Mouse (Mus musculus) adrenal gland, adult 18-20 months (tissue): Measurements from ENCODE around the gene Gm10719. TPM values are rescaled to one million over a fixed set of nuclear protein-coding genes. Genes with fewer than 3 reads are reported as not detected.
A peak's percentile ranks its signal among the peaks of the same experiment; 100 is the strongest.
"Not testable (repeated sequence)": the region's sequence is repeated elsewhere in the genome, so short reads cannot be mapped to it uniquely, and the experiment has no call there.

Experiments used
- DNase-seq, 2 experiments: peaks; one replicate each; pipeline ENCODE4 v3.0.0; 2021 to 2022; ENCODE audit warnings: low spot score in 2 of 2
- long read RNA-seq, 2 experiments: library from polyadenylated mRNA; stranded (forward); transcript quantifications; one replicate each; pipeline ENCODE4 v2.0.0; 2021
- total RNA-seq, 2 experiments: library from RNA; stranded (reverse); gene quantifications; 1 replicate in 1 of 2; 2 replicates in 1 of 2; pipeline ENCODE4 v1.2.3; 2021

Gene Gm10719
- total RNA-seq, result 1 to 10 TPM in 1 of 2 experiments, not detected in 1; 2.0 TPM
- long read RNA-seq, experiment 1, result 0 reads
- long read RNA-seq, experiment 2, result 0 reads

DNA sequence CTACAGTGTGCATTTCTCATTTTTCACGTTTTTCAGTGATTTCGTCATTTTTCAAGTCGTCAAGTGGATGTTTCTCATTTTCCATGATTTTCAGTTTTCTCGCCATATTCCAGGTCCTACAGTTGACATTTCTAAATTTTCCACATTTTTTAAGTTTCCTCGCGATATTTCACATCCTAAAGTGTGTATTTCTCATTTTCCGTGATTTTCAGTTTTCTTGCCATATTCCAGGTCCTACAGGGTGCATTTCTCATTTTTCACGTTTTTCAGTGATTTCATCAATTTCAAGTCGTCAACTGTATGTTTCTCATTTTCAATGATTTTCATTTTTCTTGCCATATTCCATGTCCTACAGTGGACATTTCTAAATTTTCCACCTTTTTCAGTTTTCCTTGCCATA lies at the start of gene Gm10719:
Gene Gm10719 (plus strand): TSS at position 301 of the 400 bp plus-strand sequence.
- not testable (repeated sequence) for DNase-seq

DNA sequence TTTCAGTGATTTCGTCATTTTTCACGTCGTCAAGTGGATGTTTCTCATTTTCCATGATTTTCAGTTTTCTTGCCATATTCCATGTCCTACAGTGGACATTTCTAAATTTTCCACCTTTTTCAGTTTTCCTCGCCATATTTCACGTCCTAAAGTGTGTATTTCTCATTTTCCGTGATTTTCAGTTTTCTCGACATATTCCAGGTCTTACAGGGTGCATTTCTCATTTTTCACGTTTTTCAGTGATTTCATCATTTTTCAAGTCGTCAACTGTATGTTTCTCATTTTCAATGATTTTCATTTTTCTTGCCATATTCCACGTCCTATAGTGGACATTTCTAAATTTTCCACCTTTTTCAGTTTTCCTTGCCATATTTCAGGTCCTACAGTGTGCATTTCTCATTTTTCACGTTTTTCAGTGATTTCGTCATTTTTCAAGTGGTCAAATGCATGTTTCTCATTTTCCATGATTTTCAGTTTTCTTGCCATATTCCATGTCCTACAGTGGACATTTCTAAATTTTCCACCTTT lies 16.7 kb upstream of the Gm10719 start, which contains the start of gene Gm10722:
Gene Gm10722 (plus strand): TSS at position 478 of the 528 bp plus-strand sequence.
- peak in 1 of 2 experiments; percentile 7 for DNase-seq

DNA sequence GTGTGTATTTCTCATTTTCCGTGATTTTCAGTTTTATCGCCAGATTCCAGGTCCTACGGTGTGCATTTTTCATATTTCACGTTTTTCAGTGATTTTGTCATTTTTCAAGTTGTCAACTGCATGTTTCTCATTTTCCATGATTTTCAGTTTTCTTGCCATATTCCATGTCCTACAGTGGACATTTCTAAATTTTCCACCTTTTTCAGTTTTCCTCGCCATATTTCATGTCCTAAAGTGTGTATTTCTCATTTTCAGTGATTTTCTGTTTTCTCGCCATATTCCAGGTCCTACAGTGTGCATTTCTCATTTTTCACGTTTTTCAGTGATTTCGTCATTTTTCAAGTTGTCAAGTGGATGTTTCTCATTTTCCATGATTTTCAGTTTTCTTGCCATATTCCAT lies 16.2 kb upstream of the Gm10719 start:
- peak in 1 of 2 experiments; percentile 6 for DNase-seq

DNA sequence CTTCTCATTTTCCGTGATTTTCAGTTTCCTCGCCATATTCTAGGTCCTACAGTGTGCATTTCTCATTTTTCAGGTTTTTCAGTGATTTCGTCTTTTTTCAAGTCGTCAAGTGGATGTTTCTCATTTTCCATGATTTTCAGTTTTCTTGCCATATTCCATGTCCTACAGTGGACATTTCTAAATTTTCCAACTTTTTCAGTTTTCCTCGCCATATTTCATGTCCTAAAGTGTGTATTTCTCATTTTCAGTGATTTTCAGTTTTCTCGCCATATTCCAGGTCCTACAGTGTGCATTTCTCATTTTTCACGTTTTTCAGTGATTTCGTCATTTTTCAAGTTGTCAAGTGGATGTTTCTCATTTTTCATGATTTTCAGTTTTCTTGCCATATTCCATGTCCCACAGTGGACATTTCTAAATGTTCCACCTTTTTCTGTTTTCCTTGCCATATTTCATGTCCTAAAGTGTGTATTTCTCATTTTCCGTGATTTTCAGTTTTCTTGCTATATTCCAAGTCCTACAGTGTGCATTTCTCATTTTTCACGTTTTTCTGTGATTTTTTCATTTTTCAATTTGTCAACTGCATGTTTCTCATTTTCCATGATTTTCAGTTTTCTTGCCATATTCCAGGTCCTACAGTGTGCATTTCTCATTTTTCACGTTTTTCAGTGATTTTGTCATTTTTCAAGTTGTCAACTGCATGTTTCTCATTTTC lies 15.1 kb upstream of the Gm10719 start:
- peak; percentile 88 to 100 for DNase-seq

DNA sequence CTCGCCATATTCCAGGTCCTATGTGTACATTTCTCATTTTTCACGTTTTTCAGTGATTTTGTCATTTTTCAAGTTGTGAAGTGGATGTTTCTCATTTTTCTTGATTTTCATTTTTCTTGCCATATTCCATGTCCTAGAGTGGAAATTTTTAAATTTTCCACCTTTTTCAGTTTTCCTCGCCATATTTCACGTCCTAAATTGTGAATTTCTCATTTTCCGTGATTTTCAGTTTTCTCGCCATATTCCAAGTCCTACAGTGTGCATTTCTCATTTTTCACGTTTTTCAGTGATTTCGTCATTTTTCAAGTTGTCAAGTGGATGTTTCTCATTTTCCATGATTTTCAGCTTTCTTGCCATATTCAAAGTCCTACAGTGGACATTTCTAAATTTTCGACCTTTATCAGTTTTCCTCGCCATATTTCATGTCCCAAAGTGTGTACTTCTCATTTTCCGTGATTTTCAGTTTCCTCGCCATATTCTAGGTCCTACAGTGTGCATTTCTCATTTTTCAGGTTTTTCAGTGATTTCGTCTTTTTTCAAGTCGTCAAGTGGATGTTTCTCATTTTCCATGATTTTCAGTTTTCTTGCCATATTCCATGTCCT lies 14.3 kb upstream of the Gm10719 start, which contains the start of gene Gm11168:
Gene Gm11168 (plus strand): TSS at position 553 of the 603 bp plus-strand sequence.
- not testable (repeated sequence) for DNase-seq

DNA sequence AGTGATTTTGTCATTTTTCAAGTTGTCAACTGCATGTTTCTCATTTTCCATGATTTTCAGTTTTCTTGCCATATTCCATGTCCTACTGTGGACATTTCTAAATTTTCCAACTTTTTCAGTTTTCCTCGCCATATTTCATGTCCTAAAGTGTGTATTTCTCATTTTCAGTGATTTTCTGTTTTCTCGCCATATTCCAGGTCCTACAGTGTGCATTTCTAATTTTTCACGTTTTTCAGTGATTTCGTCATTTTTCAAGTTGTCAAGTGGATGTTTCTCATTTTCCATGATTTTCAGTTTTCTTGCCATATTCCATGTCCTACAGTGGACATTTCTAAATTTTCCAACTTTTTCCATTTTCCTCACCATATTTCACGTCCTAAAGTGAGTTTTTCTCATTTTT lies 11.0 kb upstream of the Gm10719 start:
- DNase-seq, result not testable (repeated sequence)

DNA sequence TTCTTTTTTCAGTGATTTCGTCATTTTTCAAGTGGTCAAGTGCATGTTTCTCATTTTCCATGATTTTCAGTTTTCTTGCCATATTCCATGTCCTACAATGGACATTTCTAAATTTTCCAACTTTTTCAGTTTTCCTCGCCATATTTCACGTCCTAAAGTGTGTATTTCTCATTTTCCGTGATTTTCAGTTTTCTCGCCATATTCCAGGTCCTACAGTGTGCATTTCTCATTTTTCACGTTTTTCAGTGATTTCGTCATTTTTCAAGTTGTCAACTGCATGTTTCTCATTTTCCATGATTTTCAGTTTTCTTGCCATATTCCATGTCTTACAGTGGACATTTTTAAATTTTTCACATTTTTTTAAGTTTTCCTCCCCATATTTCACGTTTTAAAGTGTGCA lies 10.6 kb upstream of the Gm10719 start:
- peak; percentile 82 to 96 for DNase-seq

DNA sequence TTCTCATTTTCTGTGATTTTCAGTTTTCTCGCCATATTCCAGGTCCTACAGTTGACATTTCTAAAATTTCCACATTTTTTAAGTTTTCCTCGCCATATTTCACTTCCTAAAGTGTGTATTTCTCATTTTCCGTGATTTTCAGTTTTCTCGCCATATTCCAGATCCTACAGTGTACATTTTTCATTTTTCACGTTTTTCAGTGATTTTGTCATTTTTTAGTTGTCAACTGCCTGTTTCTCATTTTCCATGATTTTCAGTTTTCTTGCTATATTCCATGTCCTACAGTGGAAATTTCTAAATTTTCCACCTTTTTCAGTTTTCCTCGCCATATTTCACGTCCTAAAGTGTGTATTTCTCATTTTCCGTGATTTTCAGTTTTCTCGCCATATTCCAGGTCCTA lies 9.9 kb upstream of the Gm10719 start:
- not testable (repeated sequence) for DNase-seq

DNA sequence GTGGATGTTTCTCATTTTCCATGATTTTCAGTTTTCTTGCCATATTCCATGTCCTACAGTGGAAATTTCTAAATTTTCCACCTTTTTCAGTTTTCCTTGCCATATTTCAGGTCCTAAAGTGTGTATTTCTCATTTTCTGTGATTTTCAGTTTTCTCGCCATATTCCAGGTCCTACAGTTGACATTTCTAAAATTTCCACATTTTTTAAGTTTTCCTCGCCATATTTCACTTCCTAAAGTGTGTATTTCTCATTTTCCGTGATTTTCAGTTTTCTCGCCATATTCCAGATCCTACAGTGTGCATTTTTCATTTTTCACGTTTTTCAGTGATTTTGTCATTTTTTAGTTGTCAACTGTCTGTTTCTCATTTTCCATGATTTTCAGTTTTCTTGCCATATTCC lies 7.9 kb upstream of the Gm10719 start:
- not testable (repeated sequence) for DNase-seq

DNA sequence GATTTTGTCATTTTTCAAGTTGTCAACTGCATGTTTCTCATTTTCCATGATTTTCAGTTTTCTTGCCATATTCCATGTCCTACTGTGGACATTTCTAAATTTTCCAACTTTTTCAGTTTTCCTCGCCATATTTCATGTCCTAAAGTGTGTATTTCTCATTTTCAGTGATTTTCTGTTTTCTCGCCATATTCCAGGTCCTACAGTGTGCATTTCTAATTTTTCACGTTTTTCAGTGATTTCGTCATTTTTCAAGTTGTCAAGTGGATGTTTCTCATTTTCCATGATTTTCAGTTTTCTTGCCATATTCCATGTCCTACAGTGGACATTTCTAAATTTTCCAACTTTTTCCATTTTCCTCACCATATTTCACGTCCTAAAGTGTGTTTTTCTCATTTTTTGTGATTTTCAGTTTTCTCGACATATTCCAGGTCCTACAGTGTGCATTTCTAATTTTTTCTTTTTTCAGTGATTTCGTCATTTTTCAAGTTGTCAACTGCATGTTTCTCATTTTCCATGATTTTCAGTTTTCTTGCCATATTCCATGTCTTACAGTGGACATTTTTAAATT lies 5.1 kb upstream of the Gm10719 start:
- not testable (repeated sequence) for DNase-seq

DNA sequence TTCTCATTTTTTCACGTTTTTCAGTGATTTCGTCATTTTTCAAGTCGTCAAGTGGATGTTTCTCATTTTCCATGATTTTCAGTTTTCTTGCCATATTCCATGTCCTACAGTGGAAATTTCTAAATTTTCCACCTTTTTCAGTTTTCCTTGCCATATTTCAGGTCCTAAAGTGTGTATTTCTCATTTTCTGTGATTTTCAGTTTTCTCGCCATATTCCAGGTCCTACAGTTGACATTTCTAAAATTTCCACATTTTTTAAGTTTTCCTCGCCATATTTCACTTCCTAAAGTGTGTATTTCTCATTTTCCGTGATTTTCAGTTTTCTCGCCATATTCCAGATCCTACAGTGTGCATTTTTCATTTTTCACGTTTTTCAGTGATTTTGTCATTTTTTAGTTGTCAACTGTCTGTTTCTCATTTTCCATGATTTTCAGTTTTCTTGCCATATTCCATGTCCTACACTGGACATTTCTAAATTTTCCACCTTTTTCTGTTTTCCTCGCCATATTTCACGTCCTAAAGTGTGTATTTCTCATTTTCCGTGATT lies 4.4 kb upstream of the Gm10719 start, which contains the start of gene Gm10721:
Gene Gm10721 (plus strand): TSS at position 408 of the 547 bp plus-strand sequence.
- DNase-seq, result not testable (repeated sequence)

DNA sequence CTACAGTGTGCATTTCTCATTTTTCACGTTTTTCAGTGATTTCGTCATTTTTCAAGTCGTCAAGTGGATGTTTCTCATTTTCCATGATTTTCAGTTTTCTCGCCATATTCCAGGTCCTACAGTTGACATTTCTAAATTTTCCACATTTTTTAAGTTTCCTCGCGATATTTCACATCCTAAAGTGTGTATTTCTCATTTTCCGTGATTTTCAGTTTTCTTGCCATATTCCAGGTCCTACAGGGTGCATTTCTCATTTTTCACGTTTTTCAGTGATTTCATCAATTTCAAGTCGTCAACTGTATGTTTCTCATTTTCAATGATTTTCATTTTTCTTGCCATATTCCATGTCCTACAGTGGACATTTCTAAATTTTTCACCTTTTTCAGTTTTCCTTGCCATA lies 1.9 kb upstream of the Gm10719 start, which contains the start of gene Gm10720:
Gene Gm10720 (plus strand): TSS at position 301 of the 400 bp plus-strand sequence.
- DNase-seq, result not testable (repeated sequence)

DNA sequence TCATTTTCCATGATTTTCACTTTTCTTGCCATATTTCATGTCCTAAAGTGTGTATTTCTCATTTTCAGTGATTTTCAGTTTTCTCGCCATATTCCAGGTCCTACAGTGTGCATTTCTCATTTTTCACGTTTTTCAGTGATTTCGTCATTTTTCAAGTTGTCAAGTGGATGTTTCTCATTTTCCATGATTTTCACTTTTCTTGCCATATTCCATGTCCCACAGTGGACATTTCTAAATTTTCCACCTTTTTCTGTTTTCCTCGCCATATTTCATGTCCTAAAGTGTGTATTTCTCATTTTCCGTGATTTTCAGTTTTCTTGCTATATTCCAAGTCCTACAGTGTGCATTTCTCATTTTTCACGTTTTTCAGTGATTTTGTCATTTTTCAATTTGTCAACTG lies 1.3 kb upstream of the Gm10719 start:
- DNase-seq, result not testable (repeated sequence)

DNA sequence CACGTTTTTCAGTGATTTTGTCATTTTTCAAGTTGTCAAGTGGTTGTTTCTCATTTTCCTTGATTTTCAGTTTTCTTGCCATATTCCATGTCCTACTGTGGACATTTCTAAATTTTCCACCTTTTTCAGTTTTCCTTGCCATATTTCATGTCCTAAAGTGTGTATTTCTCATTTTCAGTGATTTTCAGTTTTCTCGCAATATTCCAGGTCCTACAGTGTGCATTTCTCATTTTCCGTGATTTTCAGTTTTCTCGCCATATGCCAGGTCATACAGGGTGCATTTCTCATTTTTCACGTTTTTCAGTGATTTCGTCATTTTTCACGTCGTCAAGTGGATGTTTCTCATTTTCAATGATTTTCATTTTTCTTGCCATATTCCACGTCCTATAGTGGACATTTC lies 1.7 kb downstream of the Gm10719 start:
- DNase-seq, result not testable (repeated sequence)

DNA sequence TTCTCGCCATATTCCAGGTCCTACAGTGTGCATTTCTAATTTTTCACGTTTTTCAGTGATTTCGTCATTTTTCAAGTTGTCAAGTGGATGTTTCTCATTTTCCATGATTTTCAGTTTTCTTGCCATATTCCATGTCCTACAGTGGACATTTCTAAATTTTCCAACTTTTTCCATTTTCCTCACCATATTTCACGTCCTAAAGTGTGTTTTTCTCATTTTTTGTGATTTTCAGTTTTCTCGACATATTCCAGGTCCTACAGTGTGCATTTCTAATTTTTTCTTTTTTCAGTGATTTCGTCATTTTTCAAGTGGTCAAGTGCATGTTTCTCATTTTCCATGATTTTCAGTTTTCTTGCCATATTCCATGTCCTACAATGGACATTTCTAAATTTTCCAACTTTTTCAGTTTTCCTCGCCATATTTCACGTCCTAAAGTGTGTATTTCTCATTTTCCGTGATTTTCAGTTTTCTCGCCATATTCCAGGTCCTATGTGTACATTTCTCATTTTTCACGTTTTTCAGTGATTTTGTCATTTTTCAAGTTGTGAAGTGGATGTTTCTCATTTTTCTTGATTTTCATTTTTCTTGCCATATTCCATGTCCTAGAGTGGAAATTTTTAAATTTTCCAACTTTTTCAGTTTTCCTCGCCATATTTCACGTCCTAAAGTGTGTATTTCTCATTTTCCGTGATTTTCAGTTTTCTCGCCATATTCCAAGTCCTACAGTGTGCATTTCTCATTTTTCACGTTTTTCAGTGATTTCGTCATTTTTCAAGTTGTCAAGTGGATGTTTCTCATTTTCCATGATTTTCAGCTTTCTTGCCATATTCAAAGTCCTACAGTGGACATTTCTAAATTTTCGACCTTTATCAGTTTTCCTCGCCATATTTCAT lies 2.9 kb downstream of the Gm10719 start:
- DNase-seq, result peak; percentile 28 to 58

DNA sequence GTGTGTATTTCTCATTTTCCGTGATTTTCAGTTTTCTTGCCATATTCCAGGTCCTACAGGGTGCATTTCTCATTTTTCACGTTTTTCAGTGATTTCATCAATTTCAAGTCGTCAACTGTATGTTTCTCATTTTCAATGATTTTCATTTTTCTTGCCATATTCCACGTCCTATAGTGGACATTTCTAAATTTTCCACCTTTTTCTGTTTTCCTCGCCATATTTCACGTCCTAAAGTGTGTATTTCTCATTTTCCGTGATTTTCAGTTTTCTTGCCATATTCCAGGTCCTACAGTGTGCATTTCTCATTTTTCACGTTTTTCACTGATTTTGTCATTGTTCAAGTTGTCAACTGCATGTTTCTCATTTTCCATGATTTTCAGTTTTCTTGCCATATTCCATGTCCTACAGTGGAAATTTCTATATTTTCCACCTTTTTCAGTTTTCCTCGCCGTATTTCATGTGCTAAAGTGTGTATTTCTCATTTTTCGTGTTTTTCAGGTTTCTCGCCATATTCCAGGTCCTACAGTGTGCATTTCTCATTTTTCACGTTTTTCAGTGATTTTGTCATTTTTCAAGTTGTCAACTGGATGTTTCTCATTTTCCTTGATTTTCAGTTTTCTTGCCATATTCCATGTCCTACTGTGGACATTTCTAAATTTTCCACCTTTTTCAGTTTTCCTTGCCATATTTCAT lies 5.3 kb downstream of the Gm10719 start:
- DNase-seq, result peak; percentile 46 to 80

DNA sequence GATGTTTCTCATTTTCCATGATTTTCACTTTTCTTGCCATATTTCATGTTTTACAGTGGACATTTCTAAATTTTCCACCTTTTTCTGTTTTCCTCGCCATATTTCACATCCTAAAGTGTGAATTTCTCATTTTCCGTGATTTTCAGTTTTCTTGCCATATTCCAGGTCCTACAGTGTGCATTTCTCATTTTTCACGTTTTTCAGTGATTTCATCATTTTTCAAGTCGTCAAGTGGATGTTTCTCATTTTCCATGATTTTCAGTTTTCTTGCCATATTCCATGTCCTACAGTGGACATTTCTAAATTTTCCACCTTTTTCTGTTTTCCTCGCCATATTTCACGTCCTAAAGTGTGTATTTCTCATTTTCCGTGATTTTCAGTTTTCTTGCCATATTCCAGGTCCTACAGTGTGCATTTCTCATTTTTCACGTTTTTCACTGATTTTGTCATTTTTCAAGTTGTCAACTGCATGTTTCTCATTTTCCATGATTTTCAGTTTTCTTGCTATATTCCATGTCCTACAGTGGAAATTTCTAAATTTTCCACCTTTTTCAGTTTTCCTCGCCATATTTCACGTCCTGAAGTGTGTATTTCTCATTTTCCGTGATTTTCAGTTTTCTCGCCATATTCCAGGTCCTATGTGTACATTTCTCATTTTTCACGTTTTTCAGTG lies 6.2 kb downstream of the Gm10719 start, which contains the start of gene Gm10718:
Gene Gm10718 (plus strand): TSS at position 236 of the 673 bp plus-strand sequence.
- peak in 1 of 2 experiments; percentile 4 for DNase-seq

DNA sequence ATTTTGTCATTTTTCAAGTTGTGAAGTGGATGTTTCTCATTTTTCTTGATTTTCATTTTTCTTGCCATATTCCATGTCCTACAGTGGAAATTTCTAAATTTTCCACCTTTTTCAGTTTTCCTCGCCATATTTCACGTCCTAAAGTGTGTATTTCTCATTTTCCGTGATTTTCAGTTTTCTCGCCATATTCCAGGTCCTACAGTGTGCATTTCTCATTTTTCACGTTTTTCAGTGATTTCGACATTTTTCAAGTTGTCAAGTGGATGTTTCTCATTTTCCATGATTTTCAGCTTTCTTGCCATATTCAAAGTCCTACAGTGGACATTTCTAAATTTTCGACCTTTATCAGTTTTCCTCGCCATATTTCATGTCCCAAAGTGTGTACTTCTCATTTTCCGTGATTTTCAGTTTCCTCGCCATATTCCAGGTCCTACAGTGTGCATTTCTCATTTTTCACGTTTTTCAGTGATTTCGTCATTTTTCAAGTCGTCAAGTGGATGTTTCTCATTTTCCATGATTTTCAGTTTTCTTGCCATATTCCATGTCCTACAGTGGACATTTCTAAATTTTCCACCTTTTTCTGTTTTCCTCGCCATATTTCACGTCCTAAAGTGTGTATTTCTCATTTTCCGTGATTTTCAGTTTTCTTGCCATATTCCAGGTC lies 6.9 kb downstream of the Gm10719 start:
- peak; percentile 57 to 78 for DNase-seq
